Mouse (Mus musculus) cerebral cortex, adult 2 months (tissue): ENCODE data around the gene Rbm15b.

Experiments used
- WGBS: fragments of 180-500 bp; shearing (Covaris S2); methylation state at CpG from one replicate; pipeline ENCODE4 v1.1.7; 2018; 5-methylcytosine and 5-hydroxymethylcytosine counted together

The Rbm15b gene

GRCm38 (mm10) chr9:106886828-106887702, at the start of gene Rbm15b:
TSS of gene Rbm15b (minus strand) at chr9:106887428.
- WGBS = 2% methylated on average over 101 of the region's 101 CpGs

- 43% methylated on average over 1 of the region's 1 CpGs for WGBS
These were observed 47.8 kb upstream of the Rbm15b start for GRCm38 (mm10) chr9:106934998-106935397.

- 92% methylated on average over 6 of the region's 6 CpGs for WGBS
These were observed 27.6 kb upstream of the Rbm15b start for GRCm38 (mm10) chr9:106914878-106915277.

GRCm38 (mm10) chr9:106913759-106914158, 26.5 kb upstream of the Rbm15b start:
- 11% methylated on average over 1 of the region's 1 CpGs for whole genome bisulfite sequencing

GRCm38 (mm10) chr9:106911624-106912023, 24.4 kb upstream of the Rbm15b start:
- WGBS = 97% methylated on average over 1 of the region's 1 CpGs

- WGBS = 44% methylated on average over 5 of the region's 5 CpGs
These were observed 21.5 kb upstream of the Rbm15b start for GRCm38 (mm10) chr9:106908715-106909114.

GRCm38 (mm10) chr9:106908174-106908573, 20.9 kb upstream of the Rbm15b start:
- 85% methylated on average over 3 of the region's 3 CpGs for whole genome bisulfite sequencing

- WGBS = 86% methylated on average over 8 of the region's 8 CpGs
These were observed 19.4 kb upstream of the Rbm15b start for GRCm38 (mm10) chr9:106906597-106906996.

GRCm38 (mm10) chr9:106903791-106904134, 16.5 kb upstream of the Rbm15b start:
- WGBS = 18% methylated on average over 1 of the region's 1 CpGs

GRCm38 (mm10) chr9:106903099-106903790, 16.0 kb upstream of the Rbm15b start:
- WGBS = 69% methylated on average over 4 of the region's 4 CpGs

GRCm38 (mm10) chr9:106901596-106901995, 14.4 kb upstream of the Rbm15b start:
- 74% methylated on average over 7 of the region's 7 CpGs for WGBS

GRCm38 (mm10) chr9:106898901-106899300, 11.7 kb upstream of the Rbm15b start:
- WGBS = 97% methylated on average over 1 of the region's 1 CpGs

GRCm38 (mm10) chr9:106893327-106893726, 6.1 kb upstream of the Rbm15b start:
- 71% methylated on average over 3 of the region's 3 CpGs for WGBS

GRCm38 (mm10) chr9:106892552-106892875, 5.3 kb upstream of the Rbm15b start:
- 1% methylated on average over 9 of the region's 9 CpGs for WGBS

GRCm38 (mm10) chr9:106891829-106892551, 4.8 kb upstream of the Rbm15b start, which contains the start of gene Manf:
TSS of gene Manf (minus strand) at chr9:106891979.
- WGBS = under 1% methylated on average over 59 of the region's 59 CpGs

- under 1% methylated on average over 17 of the region's 17 CpGs for WGBS
These were observed 4.1 kb upstream of the Rbm15b start for GRCm38 (mm10) chr9:106891341-106891741.

- WGBS = 55% methylated on average over 8 of the region's 8 CpGs
These were observed 3.4 kb upstream of the Rbm15b start for GRCm38 (mm10) chr9:106890496-106891240.

GRCm38 (mm10) chr9:106889321-106889720, 2.1 kb upstream of the Rbm15b start:
- 70% methylated on average over 9 of the region's 9 CpGs for WGBS

GRCm38 (mm10) chr9:106888346-106888745, 1.1 kb upstream of the Rbm15b start:
- WGBS = 88% methylated on average over 3 of the region's 3 CpGs

- 1% methylated on average over 105 of the region's 107 CpGs for WGBS
These were observed 1.1 kb downstream of the Rbm15b start for GRCm38 (mm10) chr9:106885901-106886731.
